Mouse (Mus musculus) adrenal gland, postnatal 4 days (tissue): ENCODE measurements around the gene Ctu1. TPM values are rescaled to one million over a fixed set of nuclear protein-coding genes. Genes with fewer than 3 reads are reported as not detected.
"Not testable (repeated sequence)": the region's sequence is repeated elsewhere in the genome, so short reads cannot be mapped to it uniquely, and the experiment has no call there.

Experiments used
- DNase-seq, 2 experiments: peaks; one replicate each; pipeline ENCODE4 v3.0.0; 2021 to 2022; ENCODE audit warnings: low spot score in 2 of 2, mixed read lengths in 2 of 2
- total RNA-seq, 2 experiments: library from RNA; stranded (reverse); gene quantifications; 2 replicates each; pipeline ENCODE4 v1.2.3; 2021

Ctu1 gene
- total RNA-seq, 2 experiments from 2014 or later: 12.0 to 12.6 TPM

GRCm38 (mm10) chr7:43675091-43675490, 3.3 kb downstream of the Ctu1 start:
- no peak for DNase-seq

DNA sequence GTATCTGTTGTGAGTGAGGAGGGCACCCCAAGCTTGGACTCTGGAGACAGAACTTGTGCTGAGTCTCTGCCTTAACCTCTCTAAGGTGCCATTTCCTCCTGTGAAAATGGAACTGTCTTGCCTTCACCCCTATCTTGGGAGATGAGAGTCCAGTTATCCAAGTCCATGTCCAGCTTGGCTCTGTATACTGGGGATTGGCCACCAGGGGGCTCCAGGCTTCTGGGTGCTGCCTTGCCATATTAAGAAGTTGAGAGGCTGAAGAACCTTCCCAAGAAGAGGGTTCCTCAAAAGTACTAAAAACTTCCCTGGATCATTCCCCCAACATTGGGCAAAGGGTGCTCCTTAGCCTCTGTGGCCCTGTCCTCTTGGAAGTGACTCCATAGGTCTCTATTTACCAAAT, 6.7 kb downstream of the Ctu1 start:
- no peak for DNase-seq

- DNase-seq: peak in 1 of 2 experiments; percentile 38
These were observed 9.1 kb downstream of the Ctu1 start for GRCm38 (mm10) chr7:43680960-43681359.

DNA sequence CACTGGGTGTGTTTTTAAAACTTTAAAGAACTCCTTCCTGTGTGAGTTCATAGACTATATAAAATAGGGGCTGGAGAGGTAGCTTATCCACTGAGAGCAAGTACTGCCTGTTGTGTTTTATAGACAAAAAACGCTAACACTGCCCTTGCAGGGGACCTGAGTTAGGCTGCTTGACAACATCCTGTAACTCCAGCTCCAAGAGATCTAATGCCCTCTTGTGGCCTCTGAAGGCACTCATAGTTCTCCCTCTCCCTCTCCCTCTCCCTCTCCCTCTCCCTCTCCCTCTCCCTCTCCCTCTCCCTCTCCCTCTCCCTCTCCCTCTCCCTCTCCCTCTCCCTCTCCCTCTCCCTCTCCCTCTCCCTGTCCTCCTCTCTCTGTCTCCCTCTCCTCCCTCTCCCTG, 10.7 kb downstream of the Ctu1 start:
- not testable (repeated sequence) for DNase-seq

DNA sequence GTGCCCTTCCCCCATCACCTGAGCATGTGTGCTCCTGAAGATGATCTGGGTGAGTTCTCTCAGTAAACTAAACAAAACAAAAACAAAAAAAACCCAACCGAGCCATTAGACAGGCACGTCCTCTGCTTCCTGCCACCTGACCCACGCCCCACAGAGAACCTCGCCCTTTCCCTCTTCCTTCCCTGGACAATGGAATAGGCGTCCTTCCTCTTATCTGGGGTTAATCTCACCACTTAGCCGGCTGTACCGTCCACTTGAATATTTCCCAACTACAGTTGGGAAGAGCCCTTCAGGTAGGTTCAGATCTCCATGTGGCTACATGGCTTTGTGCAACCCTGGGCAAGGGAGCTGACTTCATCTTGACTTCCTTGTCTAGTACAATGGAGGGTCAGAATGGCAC, 13.3 kb downstream of the Ctu1 start:
- no peak for DNase-seq

DNA sequence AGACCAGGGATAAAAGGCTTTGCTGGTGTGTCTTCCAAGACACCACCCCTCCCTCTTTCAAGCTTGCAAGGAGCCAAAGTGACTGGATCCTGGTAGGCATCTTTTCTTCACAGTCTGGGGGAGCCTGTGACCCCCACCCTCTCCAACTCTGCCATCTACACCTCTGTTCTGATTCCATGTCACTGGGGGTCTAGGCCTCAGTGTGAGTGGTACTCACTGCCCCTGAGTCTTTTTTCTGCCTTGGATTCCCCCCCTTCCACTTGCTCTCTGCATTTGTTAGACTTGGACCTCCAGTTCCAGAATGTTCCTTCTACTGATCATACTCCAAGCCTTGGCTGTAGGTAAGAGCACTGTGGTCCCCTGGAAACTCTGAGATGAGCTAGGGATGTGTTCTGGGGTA, 18.3 kb downstream of the Ctu1 start, which contains the start of gene Klk14:
Gene Klk14 (plus strand): TSS at position 301 of the 400 bp plus-strand sequence.
- DNase-seq: no peak

GRCm38 (mm10) chr7:43710031-43710430, 38.2 kb downstream of the Ctu1 start:
- no peak for DNase-seq

DNA sequence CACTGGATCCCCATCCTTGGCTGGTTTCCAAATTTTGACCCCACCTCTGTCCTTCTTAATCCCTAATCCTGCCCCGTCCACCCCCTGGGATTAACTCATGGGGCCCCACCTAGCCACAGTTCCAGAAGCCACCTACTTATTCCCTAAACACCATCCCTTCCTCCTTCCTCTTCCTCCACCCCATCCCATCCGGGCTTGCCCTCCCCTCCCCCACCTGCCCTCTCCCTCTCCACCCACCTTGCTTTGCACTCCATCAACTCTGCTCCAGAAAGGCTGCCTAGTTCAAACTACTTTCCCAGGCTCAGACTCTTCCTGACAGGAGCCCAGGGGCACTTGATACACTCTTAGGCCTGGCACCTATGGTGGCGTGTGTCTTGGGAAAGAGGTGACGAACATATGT, 40.5 kb downstream of the Ctu1 start, which contains the start of gene Klk13:
Gene Klk13 (plus strand): TSS at position 301 of the 400 bp plus-strand sequence.
- DNase-seq: no peak

DNA sequence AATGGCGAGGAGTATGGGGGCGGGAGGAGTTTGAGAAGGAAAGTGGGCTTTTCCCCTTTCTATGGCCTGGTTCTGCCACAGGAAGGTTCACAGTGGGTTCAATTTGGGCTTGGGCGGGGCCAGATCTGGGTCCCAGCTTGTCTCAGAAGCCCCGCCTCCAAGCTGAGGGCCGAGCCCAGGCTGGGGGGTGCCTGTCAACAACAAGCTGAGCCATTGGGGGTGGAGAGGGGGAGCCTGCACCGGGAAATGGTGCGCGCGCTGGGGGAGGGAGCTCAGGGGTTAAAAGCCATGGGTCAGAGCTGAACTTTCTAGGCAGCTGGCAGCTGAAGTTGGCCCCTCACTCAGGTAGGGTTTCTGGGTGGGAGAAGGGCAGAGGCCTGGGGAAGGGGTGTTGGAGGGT, 41.1 kb downstream of the Ctu1 start:
- no peak for DNase-seq

DNA sequence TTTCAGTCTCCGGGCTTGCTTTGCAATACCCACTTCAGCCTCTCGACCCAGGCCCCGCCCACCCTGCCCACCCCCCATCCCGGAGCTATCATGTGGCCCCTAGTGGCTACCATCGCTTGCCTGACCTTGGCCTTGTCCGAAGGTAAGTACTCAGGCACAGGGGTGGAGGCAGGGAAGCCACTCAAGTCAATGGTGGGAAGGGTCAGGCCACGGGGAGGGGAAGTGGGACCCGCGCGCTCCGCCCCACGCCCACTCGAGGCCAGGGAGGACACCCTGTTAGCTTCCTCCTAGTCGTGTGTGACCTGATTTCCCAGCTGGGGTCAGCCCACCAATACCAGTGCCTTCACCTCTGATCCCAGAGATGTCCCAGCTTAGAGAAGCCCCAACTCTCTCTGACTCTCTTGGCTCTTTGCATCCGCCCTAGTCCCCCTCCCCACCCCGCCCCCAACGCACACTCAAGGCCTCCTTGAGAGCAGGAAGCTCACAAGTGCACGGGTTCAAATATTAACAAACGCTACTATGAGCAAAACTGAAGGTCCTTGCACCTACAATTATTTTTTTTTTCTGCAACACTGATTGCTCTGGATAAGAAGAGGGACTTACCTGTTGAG, 42.0 kb downstream of the Ctu1 start:
- no peak for DNase-seq

Other genes starting within 250 kb of the Ctu1 start
- gene Lim2, start 244.3 kb upstream of the Ctu1 start, total RNA-seq: not detected
- gene Nkg7, start 234.9 kb upstream of the Ctu1 start, total RNA-seq: under 1 TPM in 1 of 2 experiments, not detected in 1; 0.68 TPM
- gene Cldnd2, start 231.2 kb upstream of the Ctu1 start, total RNA-seq: not detected
- gene Etfb, start 227.9 kb upstream of the Ctu1 start, total RNA-seq: 100 to 1,000 TPM; 378 to 458 TPM
- 1 to 10 TPM; 2.1 to 2.7 TPM for gene Gm45233, start 227.9 kb upstream of the Ctu1 start, total RNA-seq
- gene Vsig10l, start 208.9 kb upstream of the Ctu1 start, total RNA-seq: 1 to 10 TPM; 7.0 to 7.2 TPM
- 1 to 10 TPM; 3.2 to 3.8 TPM for gene Iglon5, start 181.9 kb upstream of the Ctu1 start, total RNA-seq
- not detected for gene 4931406B18Rik, start 166.1 kb upstream of the Ctu1 start, total RNA-seq
- 1 to 10 TPM; 3.0 to 4.1 TPM for gene Cd33, start 127.6 kb upstream of the Ctu1 start, total RNA-seq
- 1 to 10 TPM; 3.4 TPM for gene Zfp658, start 109.8 kb upstream of the Ctu1 start, total RNA-seq
- 10 to 100 TPM; 17.6 to 18.9 TPM for gene Zfp719, start 92.4 kb upstream of the Ctu1 start, total RNA-seq
- gene Zfp819, start 64.8 kb upstream of the Ctu1 start, total RNA-seq: under 1 TPM; 0.22 to 0.28 TPM
- under 1 TPM in 1 of 2 experiments, not detected in 1; 0.14 TPM for gene Ceacam18, start 37.3 kb upstream of the Ctu1 start, total RNA-seq
- gene Siglece, start 11.9 kb upstream of the Ctu1 start, total RNA-seq: 1 to 10 TPM; 2.1 to 2.2 TPM
- under 1 TPM in 1 of 2 experiments, not detected in 1; 0.31 TPM for gene Klk14, start 18.4 kb downstream of the Ctu1 start, total RNA-seq
- gene Klk13, start 40.6 kb downstream of the Ctu1 start, total RNA-seq: not detected
- gene Klk12, start 96.9 kb downstream of the Ctu1 start, total RNA-seq: not detected
- not detected for gene Klk11, start 102.6 kb downstream of the Ctu1 start, total RNA-seq
- under 1 TPM; 0.51 to 0.64 TPM for gene Klk10, start 109.0 kb downstream of the Ctu1 start, total RNA-seq
- not detected for gene Klk9, start 119.9 kb downstream of the Ctu1 start, total RNA-seq
- 1 to 10 TPM; 4.9 to 6.1 TPM for gene Klk8, start 125.6 kb downstream of the Ctu1 start, total RNA-seq
- gene Klk7, start 139.3 kb downstream of the Ctu1 start, total RNA-seq: not detected
- not detected for gene Klk6, start 152.5 kb downstream of the Ctu1 start, total RNA-seq
- gene Klk5, start 170.0 kb downstream of the Ctu1 start, total RNA-seq: not detected
- not detected for gene Klk4, start 209.1 kb downstream of the Ctu1 start, total RNA-seq